Mouse (Mus musculus) heart, postnatal 36 days (tissue): Measurements from ENCODE around the gene Zfp637. TPM values are rescaled to one million over a fixed set of nuclear protein-coding genes. Genes with fewer than 3 reads are reported as not detected.
A peak's percentile ranks its signal among the peaks of the same experiment; 100 is the strongest.
"Not testable (repeated sequence)": the region's sequence is repeated elsewhere in the genome, so short reads cannot be mapped to it uniquely, and the experiment has no call there.

Experiments
- DNase-seq, 2 experiments: peaks; one replicate each; pipeline ENCODE4 v3.0.0; 2021 to 2022
- intact Hi-C: fragments of 180-260 bp; cut with DNase I; formaldehyde crosslinking; loops from one replicate; pipeline ENCODE4 v1.15.1; 2025
- total RNA-seq, 2 experiments: library from RNA; stranded (reverse); gene quantifications; 2 replicates each; pipeline ENCODE4 v1.2.3; 2021

The Zfp637 gene
- total RNA-seq, 2 experiments from 2014 or later: 30.8 to 35.9 TPM

- intact Hi-C loops: no loop called here
- peak; percentile 33 to 39 for DNase-seq
Observed at GRCm38 (mm10) chr6:117862899-117863620, 22.1 kb downstream of the Zfp637 start.

- intact Hi-C loops: no loop called here
Observed at GRCm38 (mm10) chr6:117863751-117864150, 22.8 kb downstream of the Zfp637 start.

GRCm38 (mm10) chr6:117868187-117868586 is 27.2 kb downstream of the Zfp637 start:
- intact Hi-C loops: no loop called here
- no peak for DNase-seq

More at GRCm38 (mm10) chr6:117863751-117864150, 22.8 kb downstream of the Zfp637 start:
- DNase-seq: no peak

- intact Hi-C loops: no loop called here
Observed at GRCm38 (mm10) chr6:117871034-117871433, 30.1 kb downstream of the Zfp637 start.

DNA sequence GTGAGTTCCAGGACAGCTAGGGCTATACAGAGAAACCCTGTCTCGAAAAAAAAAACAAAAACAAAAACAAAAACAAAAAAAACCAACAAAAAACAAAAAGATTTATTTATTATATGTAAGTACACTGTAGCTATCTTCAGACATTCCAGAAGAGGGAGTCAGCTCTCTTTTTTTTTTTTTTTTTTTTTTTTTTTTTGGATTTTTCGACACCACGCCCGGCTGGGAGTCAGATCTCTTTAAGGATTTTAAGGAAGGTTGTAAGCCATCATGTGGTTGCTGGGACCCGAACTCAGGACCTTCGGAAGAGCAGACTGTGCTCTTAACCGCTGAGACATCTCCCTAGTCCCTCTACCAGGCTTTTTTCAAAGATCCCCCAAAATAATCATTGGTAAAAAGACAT is 32.5 kb downstream of the Zfp637 start:
- DNase-seq, intact Hi-C loops: not testable (repeated sequence)

More at GRCm38 (mm10) chr6:117871034-117871433, 30.1 kb downstream of the Zfp637 start:
- DNase-seq: no peak

DNA sequence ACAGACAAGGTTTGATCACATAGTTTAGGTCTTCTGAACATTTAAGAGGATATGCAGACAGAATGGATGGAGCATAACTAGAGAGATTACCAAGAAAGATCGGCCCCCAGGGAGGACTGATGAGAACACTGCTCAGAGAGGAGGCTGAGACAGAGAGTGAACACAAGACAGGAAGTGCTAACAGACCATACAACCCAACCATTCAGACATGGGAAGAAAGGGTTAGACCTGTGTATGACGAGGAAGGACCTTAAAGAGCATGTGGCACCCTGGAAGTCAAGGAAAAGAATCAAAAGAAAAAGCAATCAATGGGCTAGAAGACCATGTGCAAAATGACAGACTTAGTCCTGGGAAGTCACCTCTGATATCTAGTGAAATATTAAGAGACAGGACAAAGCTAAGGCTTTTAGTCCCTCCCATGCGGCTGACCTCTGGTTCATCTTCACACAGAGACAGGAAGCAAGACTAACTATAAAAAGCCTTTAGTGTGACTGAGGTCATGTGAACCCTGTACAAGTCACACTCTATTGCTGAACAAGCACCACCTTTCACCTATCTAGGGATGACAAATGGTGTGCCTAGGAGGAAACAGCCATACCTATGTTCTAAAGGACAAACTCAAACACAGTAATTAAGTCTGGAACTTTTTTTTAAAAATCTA is 33.8 kb downstream of the Zfp637 start:
- intact Hi-C loops: no loop called here
- DNase-seq: no peak

DNA sequence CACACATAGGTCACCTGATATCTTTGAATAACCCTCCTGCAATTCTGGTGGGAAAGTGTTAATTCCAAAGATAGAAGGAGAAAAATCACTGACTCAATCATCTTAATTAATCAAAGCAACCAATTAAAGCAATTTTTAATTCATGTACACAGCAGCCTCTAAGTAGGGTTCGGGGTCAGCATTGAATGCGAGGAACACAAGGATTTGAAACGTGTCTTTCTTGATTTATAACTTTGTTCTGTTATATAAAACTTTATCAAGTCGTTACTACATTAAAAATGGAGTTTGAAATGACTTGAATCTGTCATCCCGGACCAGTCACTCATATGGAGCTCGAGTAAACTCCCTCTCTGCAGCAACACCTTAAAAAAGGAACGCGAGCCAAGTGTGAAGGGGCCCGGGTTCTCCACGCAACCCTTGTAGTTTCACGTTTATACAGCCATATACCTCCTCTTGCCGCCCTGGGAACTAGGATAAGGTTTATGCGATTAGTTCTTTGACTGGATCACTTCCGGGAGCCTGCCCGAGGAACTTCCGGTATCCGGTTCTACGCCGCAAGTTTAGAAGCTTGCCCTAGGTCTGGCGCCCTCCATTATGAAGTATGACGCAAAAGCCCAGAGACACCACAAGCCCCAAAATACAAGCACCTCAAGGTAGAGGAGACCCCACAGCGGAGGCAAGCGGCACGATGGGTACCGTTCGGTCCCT is 37.9 kb downstream of the Zfp637 start:
- DNase-seq: no peak
- intact Hi-C loops: loop anchor here (1.0 to 2.0 kb wide), 3 partner anchors 28 to 38 kb away; partner anchors contain the start of gene Zfp637

- intact Hi-C loops: loop anchor here (1.0 to 2.0 kb wide), 3 partner anchors 28 to 39 kb away; partner anchors contain the start of gene Zfp637
- peak; percentile 99 to 100 for DNase-seq
Observed at GRCm38 (mm10) chr6:117879408-117880115, 38.6 kb downstream of the Zfp637 start.

- no peak for DNase-seq
- intact Hi-C loops: no loop called here
Observed at GRCm38 (mm10) chr6:117880394-117880838, 39.4 kb downstream of the Zfp637 start.

DNA sequence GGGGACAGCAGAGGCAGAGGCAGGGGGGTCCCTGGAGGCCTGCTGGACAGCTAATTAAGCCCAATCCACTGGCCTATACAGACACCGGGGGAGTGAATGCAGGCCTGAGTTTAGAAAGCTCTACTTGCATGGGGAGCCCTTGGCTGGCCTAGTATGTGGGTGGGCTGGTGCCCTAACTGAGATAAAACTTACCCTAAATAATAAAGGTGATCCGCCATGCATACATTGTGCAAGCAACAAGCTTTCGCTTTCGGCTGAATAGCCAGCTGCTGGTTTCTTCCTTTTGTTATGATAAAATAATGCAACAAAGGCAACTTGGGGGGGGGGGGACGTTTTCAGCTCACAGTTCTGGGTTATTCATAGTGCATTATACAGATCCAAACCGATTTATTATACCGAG is 40.2 kb downstream of the Zfp637 start:
- intact Hi-C loops: no loop called here
- no peak for DNase-seq

DNA sequence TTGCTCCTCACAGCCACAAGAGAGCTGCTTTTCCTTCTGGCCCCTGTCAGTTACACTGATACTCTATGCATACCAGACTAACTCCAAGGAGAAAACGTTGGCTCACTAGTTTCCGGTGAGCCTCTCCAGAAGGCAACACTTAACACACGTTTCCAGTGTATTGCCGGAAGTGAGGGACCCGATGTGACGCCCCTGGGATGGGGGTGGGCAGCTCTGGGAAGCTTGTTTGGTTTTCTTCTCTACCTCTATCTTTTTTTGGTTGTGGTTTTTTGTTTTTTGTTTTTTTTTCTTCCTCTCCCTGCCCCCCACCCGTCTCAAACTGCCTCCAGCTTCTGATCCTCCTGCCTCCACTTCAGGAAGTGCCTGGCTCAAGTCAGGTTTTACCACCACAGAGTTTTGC is 41.0 kb downstream of the Zfp637 start:
- no peak for DNase-seq
- intact Hi-C loops: no loop called here

DNA sequence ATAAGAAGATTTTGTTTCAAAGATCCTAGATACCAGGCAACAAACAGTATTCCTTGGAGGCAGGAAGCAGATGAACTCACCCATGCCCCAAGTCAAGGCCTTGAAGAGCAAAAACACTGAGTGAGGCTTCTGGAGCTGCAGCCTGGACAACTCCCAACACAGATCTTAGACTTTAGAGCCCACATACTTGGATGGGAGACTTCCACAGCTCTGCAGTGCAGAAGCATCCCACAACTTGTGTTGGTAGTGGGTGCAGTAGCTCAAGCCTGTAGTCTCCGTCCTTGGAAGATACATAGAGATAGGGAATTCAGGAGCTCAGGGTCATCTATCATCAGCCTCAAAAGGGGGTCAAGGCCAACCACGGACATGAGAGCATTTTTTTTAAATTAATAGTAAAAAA is 45.0 kb downstream of the Zfp637 start:
- intact Hi-C loops: no loop called here
- DNase-seq: no peak

GRCm38 (mm10) chr6:117888032-117888431 is 47.1 kb downstream of the Zfp637 start:
- DNase-seq: no peak
- intact Hi-C loops: no loop called here

DNA sequence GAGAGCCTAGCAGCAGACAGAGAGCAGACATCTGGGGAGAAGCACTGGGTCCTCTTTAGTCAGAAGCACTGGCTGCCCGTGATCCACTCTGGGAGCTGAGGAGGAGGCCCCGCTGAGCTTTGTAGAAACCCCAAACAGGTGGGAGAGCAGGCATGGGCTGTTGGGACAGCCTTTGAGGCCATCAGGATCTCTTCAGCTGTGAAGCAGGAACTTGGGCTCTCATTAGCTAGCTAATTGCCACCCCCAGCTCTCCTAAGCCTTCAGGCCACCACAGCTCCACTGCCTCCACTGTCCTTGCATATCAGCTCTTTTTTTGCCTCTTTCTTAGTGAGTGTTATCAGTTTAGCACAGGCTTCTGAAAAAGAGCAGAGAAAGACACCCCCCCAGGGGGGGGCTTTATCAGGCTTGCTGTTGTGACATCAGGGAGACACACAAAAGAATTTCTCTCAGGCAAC is 47.7 kb downstream of the Zfp637 start:
- DNase-seq: no peak
- intact Hi-C loops: no loop called here

DNA sequence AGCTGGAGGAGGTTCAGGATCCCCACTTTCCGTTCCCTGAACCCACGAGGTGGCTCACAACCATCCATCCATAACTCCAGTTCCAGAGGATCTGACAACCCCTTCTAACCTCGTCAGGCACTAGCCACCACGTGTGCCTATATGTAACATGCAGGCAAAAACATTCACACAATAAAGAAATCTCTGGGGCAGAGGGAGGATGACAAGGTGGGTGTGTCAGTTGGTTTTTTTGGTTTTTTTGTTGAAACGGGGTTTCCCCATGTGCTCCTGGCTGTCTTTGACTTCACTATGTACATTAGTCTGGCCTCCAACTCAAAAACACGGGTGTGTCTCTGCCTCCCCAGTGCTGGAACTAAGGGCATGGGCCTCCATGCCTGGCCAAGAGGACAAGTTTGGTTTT is 49.3 kb downstream of the Zfp637 start:
- DNase-seq: no peak

GRCm38 (mm10) chr6:117891369-117892160 is 50.6 kb downstream of the Zfp637 start:
- DNase-seq: no peak
- intact Hi-C loops: no loop called here

More for the DNA sequence above, 49.3 kb downstream of the Zfp637 start:
- intact Hi-C loops: no loop called here

DNA sequence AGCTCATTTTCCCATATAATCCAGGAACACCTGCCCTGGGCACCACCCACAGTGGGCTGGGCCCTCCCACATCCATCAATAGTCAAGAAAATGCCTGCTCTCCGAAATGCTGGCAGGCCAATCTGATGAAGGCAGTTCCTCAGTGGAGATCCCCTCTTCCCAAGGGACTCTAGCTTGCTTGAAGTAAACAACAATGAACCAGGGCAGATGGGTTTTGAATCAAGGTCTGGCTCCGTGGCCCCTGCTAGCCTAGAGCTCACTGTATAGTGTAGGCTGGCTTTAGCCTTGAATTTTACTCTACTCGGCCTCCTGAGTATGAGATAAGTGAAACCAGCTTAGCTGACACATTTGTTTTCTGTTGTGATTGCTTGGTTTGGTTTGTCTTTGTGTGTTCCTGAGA is 51.4 kb downstream of the Zfp637 start:
- intact Hi-C loops: no loop called here
- DNase-seq: no peak

DNA sequence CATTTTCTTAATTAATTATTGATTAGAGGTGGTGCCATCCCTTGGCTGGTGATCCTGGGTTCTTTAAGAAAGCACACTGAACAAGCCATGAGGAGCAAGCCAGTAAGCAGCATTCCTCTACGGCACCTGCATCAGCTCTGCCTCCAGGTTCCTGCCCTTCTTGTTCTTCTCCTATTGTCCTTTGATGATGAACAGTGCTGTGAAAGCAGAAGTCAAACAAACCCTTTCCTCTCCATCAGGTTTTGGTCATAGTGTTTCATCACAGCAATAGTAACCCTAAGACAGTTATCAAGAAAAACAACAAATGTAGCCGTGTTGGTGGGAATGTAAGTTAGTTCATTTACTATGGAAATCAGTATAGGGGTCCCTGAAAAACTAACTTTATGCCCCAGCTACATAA is 52.5 kb downstream of the Zfp637 start:
- intact Hi-C loops: no loop called here
- DNase-seq: no peak
